Mouse (Mus musculus): ENCODE data around the gene Eif5a.

The Eif5a gene

GRCm38 (mm10) chr11:69871822-69872221 lies 49.9 kb downstream of the Eif5a start:
- DNase-seq: no peak

DNA sequence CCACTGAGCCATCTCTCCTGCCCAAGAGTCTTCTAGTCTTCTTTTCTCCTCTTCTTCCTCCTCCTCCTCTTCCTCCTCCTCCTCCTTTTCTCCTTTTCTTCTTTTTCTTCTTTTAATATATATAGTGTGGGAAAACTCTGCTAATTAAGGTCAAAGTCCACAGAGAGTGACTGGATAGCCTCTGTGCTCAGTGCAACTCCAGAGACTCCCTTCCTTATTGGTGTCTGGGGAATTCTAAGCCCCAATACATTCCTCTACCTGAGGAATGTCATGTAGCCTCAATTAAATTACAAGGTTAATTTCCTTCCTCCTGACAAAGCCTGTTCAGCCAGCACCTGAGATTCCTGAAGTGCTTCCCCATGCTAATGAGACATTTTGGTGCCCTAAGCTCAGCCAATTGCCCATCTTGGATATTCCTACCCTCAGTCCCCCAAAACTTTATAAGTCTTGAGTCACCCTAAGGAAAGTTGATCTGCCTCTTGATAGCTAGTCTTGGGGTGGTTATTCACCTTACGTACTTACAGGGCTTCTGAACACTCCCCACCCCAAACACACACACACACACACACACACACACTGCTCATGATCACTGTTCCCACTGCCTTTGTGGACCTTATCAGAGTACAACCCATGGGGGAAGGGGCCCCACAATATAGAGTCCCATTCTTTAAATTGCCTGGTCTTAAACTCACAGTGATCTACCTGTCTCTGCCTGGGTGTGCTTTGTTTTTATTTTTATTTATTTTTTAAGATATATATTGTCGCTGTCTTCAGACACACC lies 51.3 kb downstream of the Eif5a start:
- DNase-seq: no peak

GRCm38 (mm10) chr11:69867335-69867734 lies 54.4 kb downstream of the Eif5a start:
- DNase-seq: no peak

All from B cell, adult 2 months (primary cell).